Comparison of ENCODE assay signal across 18 mouse cellular contexts in the genomic region with DNA sequence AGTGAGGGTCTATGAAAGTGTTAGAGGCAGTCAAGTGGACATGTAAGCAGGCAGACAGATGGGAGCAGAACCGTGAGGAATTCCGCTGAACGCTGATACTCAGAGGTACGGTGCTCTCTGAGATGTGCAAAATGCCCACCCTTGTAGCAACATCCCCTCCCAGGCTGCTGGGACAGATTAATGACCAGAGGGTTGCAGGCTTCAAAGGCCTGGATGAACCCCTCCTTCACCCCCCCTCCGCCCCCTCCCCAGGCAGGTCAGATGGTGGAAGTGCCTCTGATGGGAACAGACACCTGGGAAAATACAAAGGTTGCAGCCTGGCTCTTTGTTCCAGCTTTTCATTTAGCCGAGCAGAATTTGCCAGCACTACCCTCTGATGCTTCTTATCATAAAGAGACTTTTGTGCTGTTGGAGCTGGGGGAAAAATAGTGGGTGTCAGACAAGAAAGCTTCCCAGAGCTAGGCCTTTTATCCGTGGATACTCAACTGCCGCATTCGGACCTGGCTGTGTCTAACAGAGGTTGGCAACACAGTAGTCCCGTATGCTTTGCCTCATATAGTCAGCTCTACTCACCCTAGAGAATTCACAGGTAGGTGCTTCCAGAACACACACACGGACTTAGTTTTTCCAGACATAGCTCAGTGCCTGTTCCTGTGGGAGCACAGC.
DNase-seq lines count a peak whose midpoint lies in the region; ATAC-seq and TF ChIP-seq lines count a peak whose summit lies in the region.
"Had no signal": no experiment of that assay in that cellular context is flagged by ENCODE, and none has a peak within 500 bp of the region (broad histone marks: within the 10 kb centered on the region; RNA-seq: fewer than 3 reads in every experiment).

No protein-coding gene starts in this region.

- no peak for TF ChIP-seq CTCF in hindbrain, postnatal 0 days (IDR thresholded peaks at IDR 0.05; ENCODE audit: low read depth)

- 55% methylated on average over 11 of the region's 11 CpGs for WGBS in hindbrain, embryonic 11.5 days
- WGBS in hindbrain, embryonic 13.5 days: 44% methylated on average over 11 of the region's 11 CpGs
- 50% methylated on average over 11 of the region's 11 CpGs for WGBS in neural tube, embryonic 11.5 days
- 58% methylated on average over 11 of the region's 11 CpGs for WGBS in hindbrain, postnatal 0 days

- H3K9ac ChIP-seq in hindbrain, embryonic 11.5 days (ENCODE audit: low read depth, low read length): no peak overlapping the region
- no peak overlapping the region for H3K9ac ChIP-seq in hindbrain, embryonic 13.5 days
- no peak overlapping the region for H3K9ac ChIP-seq in neural tube, embryonic 11.5 days (ENCODE audit: low read length)
- H3K9ac ChIP-seq in hindbrain, postnatal 0 days (replicated peaks; ENCODE audit: low read length): no peak overlapping the region
- H3K9ac ChIP-seq: embryonic facial prominence, embryonic 15.5 days; liver, embryonic 12.5 days; stomach, embryonic 15.5 days had no signal

- H3K9me3 ChIP-seq in hindbrain, embryonic 11.5 days (ENCODE audit: control insufficient read depth, low read length): no peaks in the 10 kb centered on the region
- peaks cover 6% of the 10 kb centered on the region; the same call in 1 of the 2 replicates for H3K9me3 ChIP-seq in hindbrain, embryonic 13.5 days
- H3K9me3 ChIP-seq in neural tube, embryonic 11.5 days (ENCODE audit: control insufficient read depth, low read length): no peaks in the 10 kb centered on the region
- peaks cover 3% of the 10 kb centered on the region; the same call in 1 of the 2 replicates for H3K9me3 ChIP-seq in hindbrain, postnatal 0 days (ENCODE audit: low read length)
- H3K9me3 ChIP-seq: embryonic facial prominence, embryonic 15.5 days; limb, embryonic 10.5 days; liver, embryonic 12.5 days; stomach, embryonic 15.5 days had no signal

- 0 out of 2 replicates have a peak, but pooled peaks have one; percentile 19 for ATAC-seq in hindbrain, embryonic 11.5 days (ENCODE audit: low FRiP score)
- ATAC-seq in hindbrain, embryonic 13.5 days (ENCODE audit: low FRiP score): no peak
- ATAC-seq in neural tube, embryonic 11.5 days (ENCODE audit: insufficient read depth, low FRiP score, low TSS enrichment): peak; percentile 60; the same call in 1 of the 2 replicates
- peak; percentile 58; the same call in 1 of the 2 replicates for ATAC-seq in hindbrain, postnatal 0 days
- ATAC-seq: intestine, embryonic 16.5 days; liver, embryonic 12.5 days; Patski had no signal

- no peak overlapping the region for H3K4me2 ChIP-seq in hindbrain, embryonic 11.5 days (replicated peaks; ENCODE audit: low read depth, low read length)
- H3K4me2 ChIP-seq in hindbrain, embryonic 13.5 days: no peak overlapping the region
- H3K4me2 ChIP-seq in neural tube, embryonic 11.5 days (ENCODE audit: low read depth): no peak overlapping the region
- no peak overlapping the region for H3K4me2 ChIP-seq in hindbrain, postnatal 0 days (ENCODE audit: low read depth, low read length)
- H3K4me2 ChIP-seq: embryonic facial prominence, embryonic 15.5 days; liver, embryonic 12.5 days; stomach, embryonic 15.5 days had no signal

- no peaks in the 10 kb centered on the region for H3K36me3 ChIP-seq in hindbrain, embryonic 11.5 days (ENCODE audit: control insufficient read depth, insufficient read depth, low read length)
- H3K36me3 ChIP-seq in hindbrain, embryonic 13.5 days: no peaks in the 10 kb centered on the region
- no peaks in the 10 kb centered on the region for H3K36me3 ChIP-seq in neural tube, embryonic 11.5 days (ENCODE audit: control insufficient read depth, insufficient read depth, low read length)
- no peaks in the 10 kb centered on the region for H3K36me3 ChIP-seq in hindbrain, postnatal 0 days (ENCODE audit: insufficient read depth, low read length)
- H3K36me3 ChIP-seq: embryonic facial prominence, embryonic 15.5 days; heart, embryonic 10.5 days; limb, embryonic 10.5 days; liver, embryonic 12.5 days; stomach, embryonic 15.5 days had no signal

- H3K27ac ChIP-seq in hindbrain, embryonic 11.5 days (ENCODE audit: low read depth, low read length): no peak overlapping the region
- H3K27ac ChIP-seq in hindbrain, embryonic 13.5 days: no peak overlapping the region
- no peak overlapping the region for H3K27ac ChIP-seq in neural tube, embryonic 11.5 days (ENCODE audit: low read depth, low read length)
- H3K27ac ChIP-seq in hindbrain, postnatal 0 days: no peak overlapping the region
- H3K27ac ChIP-seq: embryonic facial prominence, embryonic 15.5 days; heart, embryonic 10.5 days; limb, embryonic 10.5 days; liver, embryonic 12.5 days; stomach, embryonic 15.5 days had no signal

- H3K4me3 ChIP-seq in hindbrain, embryonic 11.5 days (ENCODE audit: low read depth, low read length): no peak overlapping the region
- H3K4me3 ChIP-seq in hindbrain, embryonic 13.5 days: no peak overlapping the region
- no peak overlapping the region for H3K4me3 ChIP-seq in neural tube, embryonic 11.5 days (ENCODE audit: low read depth, low read length)
- H3K4me3 ChIP-seq in hindbrain, postnatal 0 days (ENCODE audit: low read length): no peak overlapping the region
- H3K4me3 ChIP-seq: embryonic facial prominence, embryonic 15.5 days; heart, embryonic 10.5 days; limb, embryonic 10.5 days; liver, embryonic 12.5 days; stomach, embryonic 15.5 days had no signal

- H3K4me1 ChIP-seq in hindbrain, embryonic 11.5 days (replicated peaks; ENCODE audit: control insufficient read depth, insufficient read depth, low read length): no peaks in the 10 kb centered on the region
- H3K4me1 ChIP-seq in hindbrain, embryonic 13.5 days (replicated peaks): 0 out of 2 replicates have a peak, but pooled peaks cover 4% of the 10 kb centered on the region
- no peaks in the 10 kb centered on the region for H3K4me1 ChIP-seq in neural tube, embryonic 11.5 days (ENCODE audit: control insufficient read depth, insufficient read depth, low read length)
- H3K4me1 ChIP-seq in hindbrain, postnatal 0 days (ENCODE audit: insufficient read depth, low read length): no peaks in the 10 kb centered on the region
- H3K4me1 ChIP-seq: heart, embryonic 10.5 days; liver, embryonic 12.5 days; stomach, embryonic 15.5 days had no signal

- DNase-seq in hindbrain, embryonic 11.5 days (ENCODE audit: low spot score): no peak
- DNase-seq in neural tube, embryonic 11.5 days (ENCODE audit: low spot score): peak; percentile 19
- no peak for DNase-seq in neural tube, embryonic 10.5 days (ENCODE audit: extremely low spot score, low spot score)
- DNase-seq in hindbrain, postnatal 0 days (ENCODE audit: low spot score): peak; percentile 19
- DNase-seq in MN1 (ENCODE audit: low spot score): no peak
- DNase-seq in frontal cortex, postnatal 25 days (ENCODE audit: low spot score in 2 of 2): no peak
- DNase-seq: cerebellum, postnatal 36 days; gastrocnemius, postnatal 36 days; layer of hippocampus, postnatal 36 days; spleen, adult 18-20 months had no signal

- H3K27me3 ChIP-seq in hindbrain, embryonic 11.5 days (ENCODE audit: control insufficient read depth, insufficient read depth, low read length): no peaks in the 10 kb centered on the region
- H3K27me3 ChIP-seq in hindbrain, embryonic 13.5 days: no peaks in the 10 kb centered on the region
- no peaks in the 10 kb centered on the region for H3K27me3 ChIP-seq in neural tube, embryonic 11.5 days (ENCODE audit: control insufficient read depth, insufficient read depth, low read length)
- no peaks in the 10 kb centered on the region for H3K27me3 ChIP-seq in hindbrain, postnatal 0 days (ENCODE audit: insufficient read depth, low read length)
- H3K27me3 ChIP-seq: embryonic facial prominence, embryonic 15.5 days; liver, embryonic 12.5 days; Patski; stomach, embryonic 15.5 days had no signal

Comparison
In these comparisons a context has a peak if more than half of its experiments do, and no peak if none do; other contexts are left out.
1. DNase-seq: peak in neural tube, embryonic 11.5 days (single experiment) and hindbrain, postnatal 0 days (single experiment); none in hindbrain, embryonic 11.5 days (single experiment), neural tube, embryonic 10.5 days (single experiment), MN1 (single experiment) and frontal cortex, postnatal 25 days (0 of 2).